Mouse (Mus musculus): Measurements from ENCODE around the gene Olfr1131.
"Not testable (repeated sequence)": the region's sequence is repeated elsewhere in the genome, so short reads cannot be mapped to it uniquely, and the experiment has no call there.

Gene Olfr1131

GRCm38 (mm10) chr2:87626804-87627203 is at the start of gene Olfr1131:
Gene Olfr1131, plus strand, starts transcription at chr2:87627104.
- DNase-seq (ENCODE audit: extremely low spot score, low spot score): no peak

GRCm38 (mm10) chr2:87605912-87606311 is 21.0 kb upstream of the Olfr1131 start, which contains the start of gene Olfr1130:
Gene Olfr1130, plus strand, starts transcription at chr2:87606212.
- not testable (repeated sequence) for DNase-seq (ENCODE audit: extremely low spot score, low spot score)

- no peak for DNase-seq (ENCODE audit: extremely low spot score, low spot score)
Observed at GRCm38 (mm10) chr2:87637435-87637834, 10.5 kb downstream of the Olfr1131 start, which contains the start of gene Olfr1132. Gene Olfr1132, minus strand, starts transcription at chr2:87637535.

GRCm38 (mm10) chr2:87642441-87642840 is 15.5 kb downstream of the Olfr1131 start:
- DNase-seq (ENCODE audit: extremely low spot score, low spot score): no peak

- no peak for DNase-seq (ENCODE audit: extremely low spot score, low spot score)
Observed at GRCm38 (mm10) chr2:87647274-87647673, 20.4 kb downstream of the Olfr1131 start, which contains the start of gene Olfr1133. Gene Olfr1133, minus strand, starts transcription at chr2:87647374.

- no peak for DNase-seq (ENCODE audit: extremely low spot score, low spot score)
Observed at GRCm38 (mm10) chr2:87658360-87658759, 31.5 kb downstream of the Olfr1131 start, which contains the start of gene Olfr1134. Gene Olfr1134, minus strand, starts transcription at chr2:87658460.

GRCm38 (mm10) chr2:87673564-87673963 is 46.7 kb downstream of the Olfr1131 start, which contains the start of gene Olfr1135:
Gene Olfr1135, minus strand, starts transcription at chr2:87673664.
- no peak for DNase-seq (ENCODE audit: extremely low spot score, low spot score)
